Mouse (Mus musculus) intestine, embryonic 14.5 days (tissue): ENCODE results near the gene Ube2l3. TPM values are rescaled to one million over a fixed set of nuclear protein-coding genes. Genes with fewer than 3 reads are reported as not detected.

Experiments
- ATAC-seq: fragments of 200-750 bp; cut with Nextera tagmentation; replicated peaks from 2 replicates; pipeline ENCODE4 v1.8.0; 2017; ENCODE audit warnings: low read depth, moderate number of reproducible peaks, moderate TSS enrichment, moderate library complexity; ENCODE audit not compliant: low FRiP score, low TSS enrichment
- DNase-seq: peaks from one replicate; pipeline ENCODE4 v3.0.0-alpha.2; 2018; ENCODE audit warnings: low spot score
- H3K27ac ChIP-seq: fragments of 300-500 bp; sonication (generic); 2 replicates; pipeline ENCODE4 v1.5.1; 2014; ENCODE audit warnings: low read depth, mild to moderate bottlenecking, control low read depth
- H3K27me3 ChIP-seq: fragments of 300-500 bp; sonication (generic); replicated peaks from 2 replicates; pipeline ENCODE4 v1.6.1; 2014; ENCODE audit warnings: low read length, control low read depth; ENCODE audit not compliant: control insufficient read depth, insufficient read depth
- H3K36me3 ChIP-seq: fragments of 300-500 bp; sonication (generic); 2 replicates; pipeline ENCODE4 v1.6.1; 2014; ENCODE audit warnings: low read length, control low read depth; ENCODE audit not compliant: control insufficient read depth, insufficient read depth
- H3K4me1 ChIP-seq: fragments of 300-500 bp; sonication (generic); replicated peaks from 2 replicates; pipeline ENCODE4 v1.6.1; 2014; ENCODE audit warnings: low read length, control low read depth, mixed read lengths; ENCODE audit not compliant: control insufficient read depth, insufficient read depth
- H3K4me2 ChIP-seq: fragments of 300-500 bp; sonication (generic); 2 replicates; pipeline ENCODE4 v1.6.1; 2014; ENCODE audit warnings: low read length
- H3K4me3 ChIP-seq: fragments of 300-500 bp; sonication (generic); 2 replicates; pipeline ENCODE4 v1.5.1; 2014; ENCODE audit warnings: low read depth, low read length, control low read depth, mixed read lengths
- H3K9ac ChIP-seq: fragments of 300-500 bp; sonication (generic); 2 replicates; pipeline ENCODE4 v1.6.1; 2014; ENCODE audit warnings: mild to moderate bottlenecking, low read length
- H3K9me3 ChIP-seq: fragments of 300-500 bp; sonication (generic); 2 replicates; pipeline ENCODE4 v1.6.1; 2016; ENCODE audit warnings: low read length, control low read depth; ENCODE audit not compliant: control insufficient read depth
- WGBS: fragments of 180-500 bp; shearing (Covaris S2); extraction: QIAGEN DNeasy Blood & Tissue Kit; methylation state at CpG from one replicate; pipeline ENCODE4 v1.1.7; 2014; 5-methylcytosine and 5-hydroxymethylcytosine counted together
- polyA plus RNA-seq: library from polyadenylated mRNA; unstranded; fragments of >200 nt; fragmentation: Nextera tagmentation; extraction: Ambion mirVana; gene quantifications from 2 replicates; pipeline ENCODE4 v1.2.1, GENCODE M21; 2014

The Ube2l3 gene
- polyA plus RNA-seq, 1 experiment from 2014 or later, result 345 TPM

GRCm38 (mm10) chr16:17220127-17220733 lies 17.8 kb upstream of the Ube2l3 start:
- no peaks in the 10 kb centered on the region for H3K9me3 ChIP-seq
- 0 out of 2 replicates have a peak, but pooled peaks cover 4% of the 10 kb centered on the region for H3K27me3 ChIP-seq
- H3K4me2 ChIP-seq, result no peak overlapping the region
- H3K36me3 ChIP-seq, result no peaks in the 10 kb centered on the region
- WGBS, result 26% methylated on average over 7 of the region's 7 CpGs
- no peak overlapping the region for H3K9ac ChIP-seq
- no peak for DNase-seq
- no peak overlapping the region for H3K4me3 ChIP-seq
- peak overlapping the region; percentile 5; the same call in 1 of the 2 replicates for H3K27ac ChIP-seq
- ATAC-seq, result no peak
- H3K4me1 ChIP-seq, result no peaks in the 10 kb centered on the region

- no peaks in the 10 kb centered on the region for H3K4me1 ChIP-seq
- no peaks in the 10 kb centered on the region for H3K36me3 ChIP-seq
- no peaks in the 10 kb centered on the region for H3K9me3 ChIP-seq
- H3K27me3 ChIP-seq, result 0 out of 2 replicates have a peak, but pooled peaks cover under 1% of the 10 kb centered on the region
- WGBS, result 58% methylated on average over 8 of the region's 8 CpGs
- no peak overlapping the region for H3K27ac ChIP-seq
- H3K4me2 ChIP-seq, result no peak overlapping the region
- ATAC-seq, result no peak
- no peak overlapping the region for H3K9ac ChIP-seq
- DNase-seq, result no peak
- H3K4me3 ChIP-seq, result no peak overlapping the region
Measured at GRCm38 (mm10) chr16:17216934-17217633, 14.6 kb upstream of the Ube2l3 start.

- peak; percentile 81 for ATAC-seq
- H3K27ac ChIP-seq, result no peak overlapping the region
Measured at GRCm38 (mm10) chr16:17209981-17210838, 7.8 kb upstream of the Ube2l3 start.

GRCm38 (mm10) chr16:17209404-17209960 lies 7.0 kb upstream of the Ube2l3 start:
- Histone ChIP-seq H3K4me2 (peak overlapping the region; percentile 59), H3K4me1 (peaks cover 10% of the 10 kb centered on the region), H3K27me3 (peaks cover 22% of the 10 kb centered on the region), H3K9ac (peak overlapping the region; percentile 8; the same call in 1 of the 2 replicates), H3K27ac (no peak overlapping the region), H3K9me3 (no peaks in the 10 kb centered on the region), H3K36me3 (no peaks in the 10 kb centered on the region), H3K4me3 (peak overlapping the region; percentile 56)
- ATAC-seq (no peak), DNase-seq (peak; percentile 87)
- 2% methylated on average over 37 of the region's 37 CpGs for WGBS

More at GRCm38 (mm10) chr16:17209981-17210838, 7.8 kb upstream of the Ube2l3 start:
- Histone ChIP-seq H3K4me3 (peak overlapping the region; percentile 56), H3K36me3 (no peaks in the 10 kb centered on the region), H3K27me3 (peaks cover 22% of the 10 kb centered on the region), H3K9ac (peak overlapping the region; percentile 8; the same call in 1 of the 2 replicates), H3K4me2 (peak overlapping the region; percentile 59), H3K9me3 (no peaks in the 10 kb centered on the region), H3K4me1 (peaks cover 10% of the 10 kb centered on the region)
- DNase-seq, result peak; percentile 93
- WGBS, result 7% methylated on average over 48 of the region's 48 CpGs

- Histone ChIP-seq H3K4me3 (peak within 1 kb of the TSS; percentile 56), H3K9me3 (no peaks in the 10 kb centered on the region), H3K27me3 (peaks cover 22% of the 10 kb centered on the region), H3K9ac (peak within 1 kb of the TSS; percentile 2), H3K27ac (peak within 1 kb of the TSS; percentile 25; the same call in 1 of the 2 replicates), H3K36me3 (no peaks in the 10 kb centered on the region), H3K4me2 (peak within 1 kb of the TSS; percentile 59), H3K4me1 (peaks cover 10% of the 10 kb centered on the region)
- DNase-seq, result peak; percentile 93
- ATAC-seq, result peak; percentile 63
- under 1% methylated on average over 84 of the region's 85 CpGs for WGBS
Measured at GRCm38 (mm10) chr16:17208389-17209361, 6.2 kb upstream of the Ube2l3 start, which contains the start of gene Rimbp3. Gene Rimbp3 (plus strand): TSS chr16:17208603.

GRCm38 (mm10) chr16:17204990-17205389 lies 2.5 kb upstream of the Ube2l3 start:
- H3K9me3 ChIP-seq, result no peaks in the 10 kb centered on the region
- H3K27ac ChIP-seq, result no peak overlapping the region
- H3K9ac ChIP-seq, result no peak overlapping the region
- DNase-seq, result no peak
- H3K27me3 ChIP-seq, result peaks cover 12% of the 10 kb centered on the region; the same call in 1 of the 2 replicates
- H3K4me1 ChIP-seq, result peaks cover 16% of the 10 kb centered on the region
- no peak for ATAC-seq
- WGBS, result 5% methylated on average over 6 of the region's 6 CpGs
- H3K4me2 ChIP-seq, result no peak overlapping the region
- no peaks in the 10 kb centered on the region for H3K36me3 ChIP-seq
- H3K4me3 ChIP-seq, result no peak overlapping the region

GRCm38 (mm10) chr16:17201977-17202376 lies 472 bp downstream of the Ube2l3 start:
- DNase-seq (peak; percentile 56), ATAC-seq (no peak; the same call in 1 of the 2 replicates)
- Histone ChIP-seq H3K4me2 (0 out of 2 replicates have a peak overlapping the region, but pooled peaks have one; percentile 90), H3K4me3 (no peak overlapping the region), H3K4me1 (peaks cover 18% of the 10 kb centered on the region), H3K9me3 (no peaks in the 10 kb centered on the region), H3K9ac (no peak overlapping the region), H3K27ac (0 out of 2 replicates have a peak overlapping the region, but pooled peaks have one; percentile 83), H3K27me3 (no peaks in the 10 kb centered on the region), H3K36me3 (peaks cover 4% of the 10 kb centered on the region; the same call in 1 of the 2 replicates)
- 41% methylated on average over 2 of the region's 2 CpGs for WGBS
